ENCODE assay signal across 14 mouse cellular contexts in genomic region chr12:69569926-69570325, GRCm38 (mm10). TPM values are rescaled to one million over a fixed set of nuclear protein-coding genes. Genes with fewer than 3 reads are reported as not detected.
A peak's percentile ranks its signal among the peaks of the same experiment; 100 is the strongest.
DNase-seq lines count a peak whose midpoint lies in the region.
"Had no signal": no experiment of that assay in that cellular context is flagged by ENCODE, and none has a peak within 500 bp of the region (broad histone marks: within the 10 kb centered on the region; RNA-seq: fewer than 3 reads in every experiment).

No protein-coding gene starts in this region.

- DNase-seq in adrenal gland, postnatal 10 days, result peak; percentile 33
- no peak for DNase-seq in adrenal gland, adult 8-10 months
- DNase-seq in testis, postnatal 10 days (ENCODE audit: low spot score), result peak; percentile 28
- DNase-seq in testis, postnatal 14 days (ENCODE audit: low spot score), result no peak
- peak; percentile 29 to 32 for DNase-seq in adrenal gland, postnatal 36 days
- DNase-seq in layer of hippocampus, adult 8-10 months (ENCODE audit: low spot score in 2 of 2), result no peak
- DNase-seq: cerebellum, adult 18-20 months; cerebellum, adult 9-10 months; cerebellum, postnatal 14 days; gastrocnemius, postnatal 10 days; gastrocnemius, postnatal 36 days; heart, adult 2 months; heart, postnatal 36 days; kidney, adult 11 months had no signal

RNA-seq across cellular contexts. Expression of gene Vcpkmt, which starts 12.9 kb away (rescaled TPM):
- total RNA-seq in adrenal gland, postnatal 10 days (2021), result 10 to 100 TPM; 10.7 to 10.8 TPM
- 10 to 100 TPM; 14.5 to 21.8 (median 18.3) TPM for total RNA-seq in adrenal gland, adult 8-10 months (2022)
- total RNA-seq in adrenal gland, postnatal 36 days (2021), result 10 to 100 TPM; 11.5 to 14.9 TPM
- 10 to 100 TPM; 19.9 to 22.4 (median 20.1) TPM for total RNA-seq in layer of hippocampus, adult 8-10 months (2022)

Comparison
In these comparisons a context has a peak if more than half of its experiments do, and no peak if none do; other contexts are left out.
1. DNase-seq: peak in adrenal gland, postnatal 10 days (single experiment), testis, postnatal 10 days (single experiment) and adrenal gland, postnatal 36 days (2 of 2); none in adrenal gland, adult 8-10 months (single experiment), testis, postnatal 14 days (single experiment) and layer of hippocampus, adult 8-10 months (0 of 2).